Mouse (Mus musculus) bone marrow, adult 2 months (tissue): ENCODE results near the gene Mrpl55.

Source experiments
- CTCF ChIP-seq: fragments of 200-500 bp; IDR thresholded peaks from 2 replicates; pipeline ENCODE4 v1.5.1; 2011; ENCODE audit warnings: low read length, control low read depth; ENCODE audit not compliant: control insufficient read depth, insufficient read depth
- POLR2A ChIP-seq: fragments of 200-500 bp; IDR thresholded peaks from 2 replicates; pipeline ENCODE4 v1.6.1; 2011; ENCODE audit warnings: low read depth, mild to moderate bottlenecking, control low read depth, low read length, borderline replicate concordance; ENCODE audit not compliant: control insufficient read depth

GRCm38 (mm10) chr11:59216955-59217354 is 14.7 kb downstream of the Mrpl55 start:
- TF ChIP-seq POLR2A: no peak
- TF ChIP-seq CTCF: no peak
